Mouse (Mus musculus): ENCODE data around the gene Pgls.

Pgls gene

GRCm38 (mm10) chr8:71591471-71592373 lies at the start of gene Pgls:
Gene Pgls (plus strand): TSS chr8:71592176.
- DNase-seq = peak; percentile 98

- peak; percentile 99 for DNase-seq
These were observed 49.2 kb upstream of the Pgls start, which contains the start of gene Mvb12a for GRCm38 (mm10) chr8:71542632-71543343. Gene Mvb12a (plus strand): TSS chr8:71542922.

GRCm38 (mm10) chr8:71543755-71544154 lies 48.2 kb upstream of the Pgls start:
- no peak for DNase-seq

GRCm38 (mm10) chr8:71545053-71545452 lies 46.9 kb upstream of the Pgls start:
- no peak for DNase-seq

GRCm38 (mm10) chr8:71547590-71547989 lies 44.4 kb upstream of the Pgls start:
- DNase-seq = no peak

- no peak for DNase-seq
These were observed 41.2 kb upstream of the Pgls start for GRCm38 (mm10) chr8:71550754-71551153.

- no peak for DNase-seq
These were observed 39.2 kb upstream of the Pgls start for GRCm38 (mm10) chr8:71552770-71553169.

- DNase-seq = no peak
These were observed 38.0 kb upstream of the Pgls start for GRCm38 (mm10) chr8:71554001-71554400.

- no peak for DNase-seq
These were observed 37.3 kb upstream of the Pgls start for GRCm38 (mm10) chr8:71554644-71555043.

GRCm38 (mm10) chr8:71558071-71558957 lies 33.7 kb upstream of the Pgls start, which contains the start of gene Tmem221:
Gene Tmem221 (minus strand): TSS chr8:71558871.
- no peak for DNase-seq

- DNase-seq = peak; percentile 86
These were observed 32.9 kb upstream of the Pgls start for GRCm38 (mm10) chr8:71558958-71559690.

GRCm38 (mm10) chr8:71560071-71560470 lies 31.9 kb upstream of the Pgls start:
- DNase-seq = no peak

- no peak for DNase-seq
These were observed 31.2 kb upstream of the Pgls start for GRCm38 (mm10) chr8:71560765-71561164.

- DNase-seq = peak; percentile 71
These were observed 30.6 kb upstream of the Pgls start for GRCm38 (mm10) chr8:71561401-71561800.

GRCm38 (mm10) chr8:71562751-71563150 lies 29.2 kb upstream of the Pgls start:
- DNase-seq = peak; percentile 87

GRCm38 (mm10) chr8:71563992-71564391 lies 28.0 kb upstream of the Pgls start:
- DNase-seq = no peak

GRCm38 (mm10) chr8:71566501-71566900 lies 25.5 kb upstream of the Pgls start, which contains the start of gene Nxnl1:
Gene Nxnl1 (minus strand): TSS chr8:71566601.
- no peak for DNase-seq

GRCm38 (mm10) chr8:71567587-71567986 lies 24.4 kb upstream of the Pgls start:
- no peak for DNase-seq

GRCm38 (mm10) chr8:71568387-71568937 lies 23.5 kb upstream of the Pgls start, which contains the start of gene Slc27a1:
Gene Slc27a1 (plus strand): TSS chr8:71568882.
- DNase-seq = peak; percentile 91

- no peak for DNase-seq
These were observed 23.0 kb upstream of the Pgls start for GRCm38 (mm10) chr8:71568941-71569340.
